Mouse (Mus musculus) liver, adult (tissue): ENCODE data around the gene Zbtb34.

Experiments used
- GATA4 ChIP-seq: IDR thresholded peaks from 2 replicates; pipeline ENCODE4 v1.6.1; 2014; ENCODE audit warnings: mild to moderate bottlenecking, low read length; ENCODE audit not compliant: insufficient replicate concordance

The Zbtb34 gene

GRCm38 (mm10) chr2:33436035-33436580 lies 5.0 kb upstream of the Zbtb34 start:
- no peak for TF ChIP-seq GATA4

- TF ChIP-seq GATA4: no peak
Observed at GRCm38 (mm10) chr2:33435036-33435650, 4.0 kb upstream of the Zbtb34 start.

GRCm38 (mm10) chr2:33432877-33433276 lies 1.8 kb upstream of the Zbtb34 start:
- TF ChIP-seq GATA4: no peak

GRCm38 (mm10) chr2:33430081-33430770 lies 898 bp downstream of the Zbtb34 start:
- TF ChIP-seq GATA4: no peak

GRCm38 (mm10) chr2:33429339-33429738 lies 1.8 kb downstream of the Zbtb34 start:
- TF ChIP-seq GATA4: peak; percentile 18; the same call in 1 of the 2 replicates

- TF ChIP-seq GATA4: no peak
Observed at GRCm38 (mm10) chr2:33426640-33427398, 4.3 kb downstream of the Zbtb34 start.

- no peak for TF ChIP-seq GATA4
Observed at GRCm38 (mm10) chr2:33417454-33417853, 13.7 kb downstream of the Zbtb34 start.

- TF ChIP-seq GATA4: no peak
Observed at GRCm38 (mm10) chr2:33414019-33414418, 17.1 kb downstream of the Zbtb34 start.

GRCm38 (mm10) chr2:33412111-33412510 lies 19.0 kb downstream of the Zbtb34 start:
- no peak for TF ChIP-seq GATA4

- TF ChIP-seq GATA4: no peak
Observed at GRCm38 (mm10) chr2:33403511-33404003, 27.6 kb downstream of the Zbtb34 start.

GRCm38 (mm10) chr2:33402638-33403037 lies 28.5 kb downstream of the Zbtb34 start:
- TF ChIP-seq GATA4: no peak

- TF ChIP-seq GATA4: no peak
Observed at GRCm38 (mm10) chr2:33402236-33402635, 28.9 kb downstream of the Zbtb34 start.

GRCm38 (mm10) chr2:33401217-33401616 lies 29.9 kb downstream of the Zbtb34 start:
- TF ChIP-seq GATA4: no peak

- no peak for TF ChIP-seq GATA4
Observed at GRCm38 (mm10) chr2:33400541-33400940, 30.6 kb downstream of the Zbtb34 start.

- no peak for TF ChIP-seq GATA4
Observed at GRCm38 (mm10) chr2:33399091-33399490, 32.0 kb downstream of the Zbtb34 start.
